Mouse (Mus musculus) intestine, embryonic 14.5 days (tissue): ENCODE results near the gene Hfm1. TPM values are rescaled to one million over a fixed set of nuclear protein-coding genes. Genes with fewer than 3 reads are reported as not detected.

Source experiments
- ATAC-seq: fragments of 200-750 bp; cut with Nextera tagmentation; replicated peaks from 2 replicates; pipeline ENCODE4 v1.8.0; 2017; ENCODE audit warnings: low read depth, moderate number of reproducible peaks, moderate TSS enrichment, moderate library complexity; ENCODE audit not compliant: low FRiP score, low TSS enrichment
- DNase-seq: peaks from one replicate; pipeline ENCODE4 v3.0.0-alpha.2; 2018; ENCODE audit warnings: low spot score
- H3K27ac ChIP-seq: fragments of 300-500 bp; sonication (generic); 2 replicates; pipeline ENCODE4 v1.5.1; 2014; ENCODE audit warnings: low read depth, mild to moderate bottlenecking, control low read depth
- H3K27me3 ChIP-seq: fragments of 300-500 bp; sonication (generic); replicated peaks from 2 replicates; pipeline ENCODE4 v1.6.1; 2014; ENCODE audit warnings: low read length, control low read depth; ENCODE audit not compliant: control insufficient read depth, insufficient read depth
- H3K36me3 ChIP-seq: fragments of 300-500 bp; sonication (generic); 2 replicates; pipeline ENCODE4 v1.6.1; 2014; ENCODE audit warnings: low read length, control low read depth; ENCODE audit not compliant: control insufficient read depth, insufficient read depth
- H3K4me1 ChIP-seq: fragments of 300-500 bp; sonication (generic); replicated peaks from 2 replicates; pipeline ENCODE4 v1.6.1; 2014; ENCODE audit warnings: low read length, control low read depth, mixed read lengths; ENCODE audit not compliant: control insufficient read depth, insufficient read depth
- H3K4me2 ChIP-seq: fragments of 300-500 bp; sonication (generic); 2 replicates; pipeline ENCODE4 v1.6.1; 2014; ENCODE audit warnings: low read length
- H3K4me3 ChIP-seq: fragments of 300-500 bp; sonication (generic); 2 replicates; pipeline ENCODE4 v1.5.1; 2014; ENCODE audit warnings: low read depth, low read length, control low read depth, mixed read lengths
- H3K9ac ChIP-seq: fragments of 300-500 bp; sonication (generic); 2 replicates; pipeline ENCODE4 v1.6.1; 2014; ENCODE audit warnings: mild to moderate bottlenecking, low read length
- H3K9me3 ChIP-seq: fragments of 300-500 bp; sonication (generic); 2 replicates; pipeline ENCODE4 v1.6.1; 2016; ENCODE audit warnings: low read length, control low read depth; ENCODE audit not compliant: control insufficient read depth
- WGBS: fragments of 180-500 bp; shearing (Covaris S2); extraction: QIAGEN DNeasy Blood & Tissue Kit; methylation state at CpG from one replicate; pipeline ENCODE4 v1.1.7; 2014; 5-methylcytosine and 5-hydroxymethylcytosine counted together
- polyA plus RNA-seq: library from polyadenylated mRNA; unstranded; fragments of >200 nt; fragmentation: Nextera tagmentation; extraction: Ambion mirVana; gene quantifications from 2 replicates; pipeline ENCODE4 v1.2.1, GENCODE M21; 2014

Hfm1 gene
- 1.4 and 1.5 TPM in 2 replicates for polyA plus RNA-seq

- Histone ChIP-seq H3K4me3 (peak within 1 kb of the TSS; percentile 52), H3K9ac (peak within 1 kb of the TSS; percentile 62), H3K4me2 (peak within 1 kb of the TSS; percentile 76), H3K27ac (peak within 1 kb of the TSS; percentile 33; the same call in 1 of the 2 replicates), H3K27me3 (no peaks in the 10 kb centered on the region), H3K4me1 (no peaks in the 10 kb centered on the region), H3K9me3 (no peaks in the 10 kb centered on the region), H3K36me3 (no peaks in the 10 kb centered on the region)
- 1% methylated on average over 59 of the region's 76 CpGs for WGBS
- peak; percentile 96 for ATAC-seq
- peak; percentile 77 for DNase-seq
Measured at GRCm38 (mm10) chr5:106925488-106926368, at the start of gene Hfm1. Hfm1 (minus strand) TSS chr5:106926321.

- DNase-seq (no peak), ATAC-seq (no peak)
- Histone ChIP-seq H3K27me3 (no peaks in the 10 kb centered on the region), H3K4me1 (no peaks in the 10 kb centered on the region), H3K9ac (no peak overlapping the region), H3K36me3 (peaks cover 86% of the 10 kb centered on the region), H3K9me3 (no peaks in the 10 kb centered on the region), H3K4me3 (no peak overlapping the region), H3K4me2 (no peak overlapping the region), H3K27ac (no peak overlapping the region)
- WGBS = 86% methylated on average over 7 of the region's 7 CpGs
Measured at GRCm38 (mm10) chr5:106973883-106974282, 47.8 kb upstream of the Hfm1 start.

GRCm38 (mm10) chr5:106967578-106967977, 41.5 kb upstream of the Hfm1 start:
- peaks cover 53% of the 10 kb centered on the region for H3K36me3 ChIP-seq
- H3K4me3 ChIP-seq = no peak overlapping the region
- no peak overlapping the region for H3K9ac ChIP-seq
- DNase-seq (no peak), ATAC-seq (no peak)
- 94% methylated on average over 1 of the region's 1 CpGs for WGBS
- no peaks in the 10 kb centered on the region for H3K27me3 ChIP-seq
- H3K4me1 ChIP-seq = peaks cover 15% of the 10 kb centered on the region
- H3K4me2 ChIP-seq = no peak overlapping the region
- H3K27ac ChIP-seq = no peak overlapping the region
- no peaks in the 10 kb centered on the region for H3K9me3 ChIP-seq

GRCm38 (mm10) chr5:106966443-106966842, 40.3 kb upstream of the Hfm1 start:
- Histone ChIP-seq H3K9ac (no peak overlapping the region), H3K36me3 (peaks cover 43% of the 10 kb centered on the region), H3K4me1 (peaks cover 15% of the 10 kb centered on the region), H3K4me2 (no peak overlapping the region), H3K9me3 (no peaks in the 10 kb centered on the region), H3K27ac (no peak overlapping the region), H3K27me3 (no peaks in the 10 kb centered on the region), H3K4me3 (no peak overlapping the region)
- no peak for ATAC-seq
- no peak for DNase-seq
- 84% methylated on average over 3 of the region's 3 CpGs for WGBS

GRCm38 (mm10) chr5:106964513-106965014, 38.4 kb upstream of the Hfm1 start:
- no peak for DNase-seq
- under 1% methylated on average over 41 of the region's 41 CpGs for WGBS
- ATAC-seq = peak; percentile 85

GRCm38 (mm10) chr5:106963584-106964512, 37.7 kb upstream of the Hfm1 start, which contains the start of gene Cdc7:
Cdc7 (plus strand) TSS chr5:106964322.
- Histone ChIP-seq H3K27ac (peak within 1 kb of the TSS; percentile 72), H3K36me3 (peaks cover 19% of the 10 kb centered on the region; the same call in 1 of the 2 replicates), H3K4me2 (peak within 1 kb of the TSS; percentile 69), H3K4me1 (peaks cover 18% of the 10 kb centered on the region), H3K4me3 (peak within 1 kb of the TSS; percentile 81), H3K27me3 (no peaks in the 10 kb centered on the region), H3K9me3 (peaks cover 3% of the 10 kb centered on the region; the same call in 1 of the 2 replicates), H3K9ac (peak within 1 kb of the TSS; percentile 63)
- peak; percentile 97 for DNase-seq
- ATAC-seq = peak; percentile 91
- 6% methylated on average over 54 of the region's 54 CpGs for WGBS

More at GRCm38 (mm10) chr5:106964513-106965014, 38.4 kb upstream of the Hfm1 start:
- Histone ChIP-seq H3K4me3 (peak overlapping the region; percentile 81), H3K27ac (peak overlapping the region; percentile 72), H3K36me3 (peaks cover 26% of the 10 kb centered on the region), H3K4me2 (peak overlapping the region; percentile 69), H3K9ac (peak overlapping the region; percentile 63), H3K9me3 (peaks cover 3% of the 10 kb centered on the region; the same call in 1 of the 2 replicates), H3K4me1 (peaks cover 18% of the 10 kb centered on the region), H3K27me3 (no peaks in the 10 kb centered on the region)

- H3K36me3 ChIP-seq = no peaks in the 10 kb centered on the region
- H3K4me3 ChIP-seq = no peak overlapping the region
- H3K27me3 ChIP-seq = no peaks in the 10 kb centered on the region
- 92% methylated on average over 2 of the region's 2 CpGs for WGBS
- no peak overlapping the region for H3K4me2 ChIP-seq
- H3K9ac ChIP-seq = no peak overlapping the region
- ATAC-seq = no peak
- H3K27ac ChIP-seq = no peak overlapping the region
- no peak for DNase-seq
- H3K4me1 ChIP-seq = peaks cover 25% of the 10 kb centered on the region
- peaks cover 3% of the 10 kb centered on the region; the same call in 1 of the 2 replicates for H3K9me3 ChIP-seq
Measured at GRCm38 (mm10) chr5:106960451-106960850, 34.3 kb upstream of the Hfm1 start.

GRCm38 (mm10) chr5:106959031-106959430, 32.9 kb upstream of the Hfm1 start:
- DNase-seq (no peak), ATAC-seq (no peak)
- WGBS = 89% methylated on average over 3 of the region's 3 CpGs
- Histone ChIP-seq H3K27ac (no peak overlapping the region), H3K27me3 (no peaks in the 10 kb centered on the region), H3K9ac (no peak overlapping the region), H3K4me3 (no peak overlapping the region), H3K4me1 (peaks cover 19% of the 10 kb centered on the region), H3K4me2 (no peak overlapping the region), H3K9me3 (peaks cover 8% of the 10 kb centered on the region), H3K36me3 (no peaks in the 10 kb centered on the region)
